Mouse (Mus musculus): ENCODE measurements around the gene Enah. TPM values are rescaled to one million over a fixed set of nuclear protein-coding genes. Genes with fewer than 3 reads are reported as not detected.

Enah gene
- polyA plus RNA-seq, 1 experiment from 2014 or later: 37.9 TPM

- ATAC-seq (ENCODE audit: low FRiP score): no peak
- WGBS: 45% methylated on average over 2 of the region's 2 CpGs
- Histone ChIP-seq H3K4me1 (replicated peaks) (no peaks in the 10 kb centered on the region), H3K9ac (no peak overlapping the region), H3K27me3 (no peaks in the 10 kb centered on the region), H3K27ac (no peak overlapping the region), H3K36me3 (no peaks in the 10 kb centered on the region; the same call in none of the 2 replicates), H3K4me2 (no peak overlapping the region), H3K4me3 (no peak overlapping the region), H3K9me3 (no peaks in the 10 kb centered on the region)
Observed at GRCm38 (mm10) chr1:181937064-181937463, 82.7 kb downstream of the Enah start.

- Histone ChIP-seq H3K9me3 (no peaks in the 10 kb centered on the region), H3K4me1 (replicated peaks) (no peaks in the 10 kb centered on the region), H3K27ac (no peak overlapping the region), H3K9ac (no peak overlapping the region), H3K36me3 (peaks cover 16% of the 10 kb centered on the region), H3K27me3 (no peaks in the 10 kb centered on the region), H3K4me3 (no peak overlapping the region), H3K4me2 (no peak overlapping the region)
- ATAC-seq (ENCODE audit: low FRiP score): no peak
- 81% methylated on average over 5 of the region's 5 CpGs for WGBS
Observed at GRCm38 (mm10) chr1:181928388-181928787, 91.4 kb downstream of the Enah start.

DNA sequence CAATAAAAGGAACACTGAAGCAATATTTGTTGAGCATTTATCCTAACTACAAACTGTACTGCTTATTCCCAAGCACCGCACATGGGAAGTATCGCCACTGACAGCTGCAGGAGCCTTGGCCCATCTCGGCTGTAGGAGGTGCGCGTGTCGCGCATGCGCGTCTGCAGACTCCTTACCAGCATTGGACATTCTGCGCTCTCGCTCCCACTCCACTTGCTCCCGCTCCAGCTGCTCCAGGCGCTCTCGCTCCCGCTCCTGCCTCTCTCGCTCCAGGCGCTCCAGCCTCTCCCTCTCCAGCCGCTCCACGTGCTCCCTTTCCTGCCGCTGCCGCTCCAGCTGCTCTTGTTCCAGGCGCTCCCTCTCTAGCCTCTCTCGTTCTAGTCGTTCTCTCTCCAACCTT, 96.4 kb downstream of the Enah start:
- ATAC-seq (ENCODE audit: low FRiP score): no peak
- WGBS: 83% methylated on average over 24 of the region's 24 CpGs
- peaks cover 23% of the 10 kb centered on the region for H3K36me3 ChIP-seq
- no peak overlapping the region for H3K9ac ChIP-seq
- H3K9me3 ChIP-seq: no peaks in the 10 kb centered on the region
- H3K27ac ChIP-seq: peak overlapping the region; percentile 30
- no peaks in the 10 kb centered on the region for H3K4me1 ChIP-seq (replicated peaks)
- no peak overlapping the region for H3K4me2 ChIP-seq
- no peak overlapping the region for H3K4me3 ChIP-seq
- H3K27me3 ChIP-seq: no peaks in the 10 kb centered on the region

DNA sequence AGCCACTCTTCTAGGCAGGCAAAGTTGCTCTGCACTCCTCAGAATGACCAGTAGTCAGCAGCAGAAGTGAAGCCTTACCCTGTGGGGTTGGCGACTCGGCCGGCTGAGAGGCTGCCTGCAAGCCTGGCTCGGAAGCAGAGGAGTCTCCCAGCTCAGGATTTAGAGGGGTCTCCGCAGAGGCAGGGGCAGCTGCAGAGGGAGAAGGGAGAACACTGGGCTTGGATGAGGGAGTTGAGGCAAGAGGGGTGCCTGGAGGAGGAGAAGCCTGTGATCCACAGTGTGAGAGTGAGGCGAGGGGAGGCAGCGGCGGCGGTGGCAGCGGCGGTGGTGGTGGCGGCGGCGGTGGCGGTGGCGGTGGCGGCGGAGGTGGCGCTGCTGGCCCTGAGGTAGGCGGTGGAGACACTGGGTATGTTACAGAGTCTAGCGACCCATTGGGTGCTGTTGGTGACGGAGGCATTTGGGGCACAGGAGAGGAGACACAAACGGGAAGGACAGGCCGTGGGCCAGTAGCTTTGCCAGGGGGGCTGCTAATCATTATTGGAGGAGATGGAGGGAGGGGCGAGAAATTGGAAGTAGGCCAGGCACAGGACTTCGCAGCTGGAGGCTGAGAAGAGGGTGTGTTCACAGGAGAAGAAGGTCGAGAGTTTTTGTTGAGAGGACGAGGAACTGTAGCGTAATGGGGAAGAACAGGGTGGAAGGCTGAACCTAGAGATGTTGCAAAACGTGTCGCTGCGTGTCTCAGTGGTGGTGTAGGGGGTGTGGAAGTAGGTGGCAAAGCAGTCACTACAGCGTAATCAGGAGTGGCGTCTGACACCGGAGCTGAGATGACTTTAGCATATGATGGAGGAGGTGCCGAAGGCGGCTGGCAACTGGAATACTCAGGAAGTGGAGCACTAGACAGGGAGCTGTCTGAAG, 98.0 kb downstream of the Enah start:
- Histone ChIP-seq H3K4me2 (no peak overlapping the region), H3K9ac (no peak overlapping the region), H3K4me3 (no peak overlapping the region), H3K27ac (no peak overlapping the region), H3K36me3 (peaks cover 33% of the 10 kb centered on the region), H3K4me1 (replicated peaks) (no peaks in the 10 kb centered on the region), H3K9me3 (no peaks in the 10 kb centered on the region), H3K27me3 (no peaks in the 10 kb centered on the region)
- ATAC-seq (ENCODE audit: low FRiP score): no peak
- 76% methylated on average over 34 of the region's 37 CpGs for WGBS

DNA sequence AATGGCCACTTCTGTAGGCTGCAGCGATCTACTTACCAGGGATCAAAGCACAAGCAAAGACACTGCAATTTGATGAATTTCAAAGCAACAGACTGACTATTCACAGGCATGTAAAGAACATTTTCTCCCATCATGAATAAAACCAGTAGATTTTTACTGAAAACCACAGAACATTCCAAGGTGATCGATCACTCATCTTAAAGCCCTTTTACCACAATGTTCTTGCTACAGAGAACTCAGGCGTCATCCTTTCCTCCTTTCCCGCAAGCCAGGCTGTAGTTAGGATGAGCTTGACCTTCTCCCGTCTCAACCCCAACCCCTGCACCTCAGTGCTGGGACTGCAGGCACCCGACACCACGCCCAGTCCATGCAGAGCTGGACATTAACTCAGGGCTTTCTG, 107.9 kb downstream of the Enah start:
- Histone ChIP-seq H3K9me3 (no peaks in the 10 kb centered on the region), H3K27ac (no peak overlapping the region), H3K4me3 (no peak overlapping the region), H3K36me3 (peaks cover 50% of the 10 kb centered on the region), H3K27me3 (no peaks in the 10 kb centered on the region), H3K4me2 (no peak overlapping the region), H3K9ac (no peak overlapping the region), H3K4me1 (replicated peaks) (no peaks in the 10 kb centered on the region)
- WGBS: 91% methylated on average over 7 of the region's 7 CpGs
- ATAC-seq (ENCODE audit: low FRiP score): no peak

DNA sequence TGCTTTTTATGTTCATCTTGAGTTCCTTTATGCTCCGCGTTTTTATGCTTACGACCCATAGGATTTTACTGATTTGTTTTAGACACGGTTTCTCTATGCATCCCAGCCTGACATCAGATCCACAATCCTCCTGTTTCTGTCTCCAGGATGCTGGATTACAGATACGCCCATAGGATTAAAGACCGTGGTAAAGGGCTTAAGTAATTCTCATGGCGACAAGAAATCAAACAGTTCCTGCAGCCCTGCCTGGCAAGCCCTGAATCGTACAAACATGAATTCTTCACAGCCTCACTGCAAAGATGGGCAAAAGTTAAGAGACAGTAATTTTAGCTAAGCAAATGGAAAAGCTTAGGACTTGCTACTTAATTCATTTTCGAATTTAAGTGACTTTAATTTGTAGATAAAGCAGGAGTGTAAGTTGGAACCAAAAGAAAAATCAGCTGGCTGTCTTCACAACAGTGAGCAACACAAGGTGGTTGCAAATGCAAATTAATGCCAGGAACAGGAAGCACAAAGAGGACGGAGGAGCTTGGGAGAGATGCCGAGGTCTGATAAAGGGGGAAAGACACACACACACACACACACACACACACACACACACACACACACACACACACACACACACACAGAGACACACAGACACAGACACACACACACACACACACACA, 118.0 kb downstream of the Enah start:
- H3K27me3 ChIP-seq: no peaks in the 10 kb centered on the region
- H3K27ac ChIP-seq: no peak overlapping the region
- no peak overlapping the region for H3K4me2 ChIP-seq
- no peaks in the 10 kb centered on the region for H3K9me3 ChIP-seq
- H3K4me3 ChIP-seq: no peak overlapping the region
- peaks cover 34% of the 10 kb centered on the region for H3K36me3 ChIP-seq
- H3K4me1 ChIP-seq (replicated peaks): no peaks in the 10 kb centered on the region
- ATAC-seq (ENCODE audit: low FRiP score): no peak
- 82% methylated on average over 11 of the region's 11 CpGs for WGBS
- no peak overlapping the region for H3K9ac ChIP-seq

GRCm38 (mm10) chr1:181900846-181901245, 118.9 kb downstream of the Enah start:
- Histone ChIP-seq H3K9me3 (no peaks in the 10 kb centered on the region), H3K4me2 (no peak overlapping the region), H3K4me3 (no peak overlapping the region), H3K4me1 (replicated peaks) (no peaks in the 10 kb centered on the region), H3K36me3 (peaks cover 26% of the 10 kb centered on the region), H3K9ac (no peak overlapping the region), H3K27me3 (no peaks in the 10 kb centered on the region), H3K27ac (no peak overlapping the region)
- no peak for ATAC-seq (ENCODE audit: low FRiP score)
- 91% methylated on average over 1 of the region's 1 CpGs for whole genome bisulfite sequencing

GRCm38 (mm10) chr1:181898961-181899360, 120.8 kb downstream of the Enah start:
- no peak overlapping the region for H3K4me3 ChIP-seq
- H3K27ac ChIP-seq: no peak overlapping the region
- H3K9me3 ChIP-seq: no peaks in the 10 kb centered on the region
- peaks cover under 1% of the 10 kb centered on the region; the same call in 1 of the 2 replicates for H3K4me1 ChIP-seq (replicated peaks)
- H3K9ac ChIP-seq: no peak overlapping the region
- no peak for ATAC-seq (ENCODE audit: low FRiP score)
- H3K36me3 ChIP-seq: peaks cover 13% of the 10 kb centered on the region
- H3K27me3 ChIP-seq: no peaks in the 10 kb centered on the region
- no peak overlapping the region for H3K4me2 ChIP-seq
- WGBS: 88% methylated on average over 1 of the region's 1 CpGs

DNA sequence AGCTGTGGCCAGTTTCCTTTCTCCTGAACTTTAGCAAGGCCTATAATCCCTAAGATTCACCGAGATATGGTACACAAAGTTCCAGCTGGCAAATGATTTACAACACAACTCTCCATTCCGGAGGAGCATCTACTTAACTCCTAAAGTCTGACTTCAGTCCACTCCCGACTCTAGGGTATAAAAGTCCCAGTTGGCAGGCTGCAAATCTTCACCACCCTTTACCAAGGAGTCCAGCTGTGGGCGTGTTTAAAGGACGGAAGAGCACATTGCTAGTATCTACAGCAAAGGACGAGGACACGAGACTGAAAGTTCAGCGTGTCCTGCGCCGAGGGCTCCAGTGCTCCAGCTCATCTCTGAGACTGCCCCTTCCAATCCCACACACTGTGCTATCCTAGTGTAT, 122.8 kb downstream of the Enah start:
- WGBS: 87% methylated on average over 10 of the region's 10 CpGs
- Histone ChIP-seq H3K4me1 (replicated peaks) (peaks cover 6% of the 10 kb centered on the region), H3K9me3 (no peaks in the 10 kb centered on the region), H3K4me2 (no peak overlapping the region), H3K9ac (no peak overlapping the region), H3K27ac (no peak overlapping the region), H3K27me3 (no peaks in the 10 kb centered on the region), H3K36me3 (no peaks in the 10 kb centered on the region), H3K4me3 (no peak overlapping the region)
- ATAC-seq (ENCODE audit: low FRiP score): no peak

DNA sequence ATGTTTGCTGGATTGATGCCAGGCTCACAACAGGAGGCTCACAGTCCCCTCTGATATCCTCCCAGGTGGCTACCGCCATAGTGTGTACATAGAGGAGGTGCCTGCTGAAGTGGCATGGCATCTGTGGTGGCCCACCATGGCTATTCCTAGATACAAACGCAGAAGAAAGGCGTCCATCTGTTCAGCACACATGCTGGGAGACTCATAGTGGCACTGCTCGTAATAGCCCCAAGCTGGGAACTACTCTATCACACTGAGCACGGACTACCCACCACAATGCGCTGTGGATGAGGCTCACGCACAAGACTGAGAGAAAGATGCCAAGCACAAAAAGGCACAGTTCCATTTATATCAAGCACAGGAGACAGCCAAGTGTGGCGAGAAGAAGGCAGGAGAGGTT, 126.1 kb downstream of the Enah start:
- ATAC-seq (ENCODE audit: low FRiP score): no peak
- peak overlapping the region; percentile 10; the same call in 1 of the 2 replicates for H3K27ac ChIP-seq
- 54% methylated on average over 8 of the region's 8 CpGs for WGBS
- H3K36me3 ChIP-seq: no peaks in the 10 kb centered on the region
- no peak overlapping the region for H3K9ac ChIP-seq
- no peak overlapping the region for H3K4me3 ChIP-seq
- no peak overlapping the region for H3K4me2 ChIP-seq
- H3K9me3 ChIP-seq: no peaks in the 10 kb centered on the region
- peaks cover 10% of the 10 kb centered on the region for H3K4me1 ChIP-seq (replicated peaks)
- H3K27me3 ChIP-seq: no peaks in the 10 kb centered on the region

- no peak overlapping the region for H3K4me2 ChIP-seq
- WGBS: 90% methylated on average over 7 of the region's 7 CpGs
- ATAC-seq (ENCODE audit: low FRiP score): no peak
Observed at GRCm38 (mm10) chr1:181889670-181890069, 130.1 kb downstream of the Enah start.

GRCm38 (mm10) chr1:181888801-181889200, 131.0 kb downstream of the Enah start:
- peak; percentile 73 for ATAC-seq (ENCODE audit: low FRiP score)
- no peak overlapping the region for H3K4me3 ChIP-seq
- H3K9ac ChIP-seq: no peak overlapping the region; the same call in 1 of the 2 replicates
- H3K27me3 ChIP-seq: no peaks in the 10 kb centered on the region
- WGBS: 7% methylated on average over 11 of the region's 11 CpGs
- 0 out of 2 replicates have a peak overlapping the region, but pooled peaks have one; percentile 12 for H3K27ac ChIP-seq
- H3K36me3 ChIP-seq: no peaks in the 10 kb centered on the region
- H3K4me2 ChIP-seq: no peak overlapping the region
- peaks cover 7% of the 10 kb centered on the region for H3K4me1 ChIP-seq (replicated peaks)
- no peaks in the 10 kb centered on the region for H3K9me3 ChIP-seq

More at GRCm38 (mm10) chr1:181889670-181890069, 130.1 kb downstream of the Enah start:
- Histone ChIP-seq H3K4me3 (no peak overlapping the region), H3K27me3 (no peaks in the 10 kb centered on the region), H3K27ac (no peak overlapping the region), H3K4me1 (replicated peaks) (peaks cover 10% of the 10 kb centered on the region), H3K9ac (no peak overlapping the region), H3K36me3 (no peaks in the 10 kb centered on the region), H3K9me3 (no peaks in the 10 kb centered on the region)
